Comparison of ENCODE assay signal across 9 mouse cellular contexts in genomic region chr1:134076789-134077188, GRCm38 (mm10). TPM values are rescaled to one million over a fixed set of nuclear protein-coding genes. Genes with fewer than 3 reads are reported as not detected.
DNase-seq lines count a peak whose midpoint lies in the region; ATAC-seq and TF ChIP-seq lines count a peak whose summit lies in the region.
"Had no signal": no experiment of that assay in that cellular context is flagged by ENCODE, and none has a peak within 500 bp of the region (broad histone marks: within the 10 kb centered on the region; RNA-seq: fewer than 3 reads in every experiment).

No protein-coding gene starts in this region.

- H3K27me3 ChIP-seq in lung, embryonic 14.5 days (ENCODE audit: insufficient read depth, low read length): no peaks in the 10 kb centered on the region
- no peaks in the 10 kb centered on the region for H3K27me3 ChIP-seq in intestine, embryonic 14.5 days (replicated peaks; ENCODE audit: control insufficient read depth, insufficient read depth, low read length)
- H3K27me3 ChIP-seq in neural tube, embryonic 12.5 days (replicated peaks): no peaks in the 10 kb centered on the region

- peak overlapping the region; percentile 88 for H3K9ac ChIP-seq in lung, embryonic 14.5 days
- H3K9ac ChIP-seq in intestine, embryonic 14.5 days (ENCODE audit: low read length): peak overlapping the region; percentile 14; the same call in 1 of the 2 replicates
- peak overlapping the region; percentile 84 for H3K9ac ChIP-seq in neural tube, embryonic 12.5 days

- H3K9me3 ChIP-seq in lung, embryonic 14.5 days (ENCODE audit: low read depth, low read length): no peaks in the 10 kb centered on the region
- no peaks in the 10 kb centered on the region for H3K9me3 ChIP-seq in intestine, embryonic 14.5 days (ENCODE audit: control insufficient read depth, low read length)
- no peaks in the 10 kb centered on the region for H3K9me3 ChIP-seq in neural tube, embryonic 12.5 days

- no peak for TF ChIP-seq CTCF in lung, embryonic 14.5 days (IDR thresholded peaks at IDR 0.05; ENCODE audit: low read depth)

- DNase-seq in CD4-positive, CD25-positive, alpha-beta regulatory T cell, adult 2 months (ENCODE audit: low read depth, low spot score): peak; percentile 38
- no peak for DNase-seq in lung, embryonic 14.5 days
- DNase-seq in lung, postnatal 4 days: no peak
- no peak for DNase-seq in intestine, embryonic 14.5 days (ENCODE audit: low spot score)
- no peak for DNase-seq in urinary bladder, postnatal 36 days (ENCODE audit: low spot score in 2 of 2)
- DNase-seq in MN1 (ENCODE audit: low spot score): no peak
- DNase-seq: right cerebral cortex, postnatal 4 days had no signal

- H3K36me3 ChIP-seq in lung, embryonic 14.5 days (ENCODE audit: insufficient read depth): peaks cover 33% of the 10 kb centered on the region
- H3K36me3 ChIP-seq in intestine, embryonic 14.5 days (ENCODE audit: control insufficient read depth, insufficient read depth, low read length): peaks cover 21% of the 10 kb centered on the region; the same call in 1 of the 2 replicates
- peaks cover 15% of the 10 kb centered on the region for H3K36me3 ChIP-seq in neural tube, embryonic 12.5 days

- H3K27ac ChIP-seq in lung, embryonic 14.5 days (ENCODE audit: low read depth): no peak overlapping the region
- H3K27ac ChIP-seq in intestine, embryonic 14.5 days (ENCODE audit: low read depth): no peak overlapping the region
- H3K27ac ChIP-seq in neural tube, embryonic 12.5 days: peak overlapping the region; percentile 23; the same call in 1 of the 2 replicates

- peaks cover 26% of the 10 kb centered on the region for H3K4me1 ChIP-seq in lung, embryonic 14.5 days (ENCODE audit: insufficient read depth)
- H3K4me1 ChIP-seq in intestine, embryonic 14.5 days (replicated peaks; ENCODE audit: control insufficient read depth, insufficient read depth, low read length): peaks cover 37% of the 10 kb centered on the region
- peaks cover 66% of the 10 kb centered on the region for H3K4me1 ChIP-seq in neural tube, embryonic 12.5 days

- WGBS in lung, embryonic 14.5 days: 58% methylated on average over 2 of the region's 2 CpGs
- WGBS in intestine, embryonic 14.5 days: 79% methylated on average over 2 of the region's 2 CpGs
- 47% methylated on average over 2 of the region's 2 CpGs for WGBS in neural tube, embryonic 12.5 days

- peak overlapping the region; percentile 88 for H3K4me2 ChIP-seq in lung, embryonic 14.5 days
- H3K4me2 ChIP-seq in intestine, embryonic 14.5 days (ENCODE audit: low read length): peak overlapping the region; percentile 70
- peak overlapping the region; percentile 71 for H3K4me2 ChIP-seq in neural tube, embryonic 12.5 days (replicated peaks)

- peak overlapping the region; percentile 71 for H3K4me3 ChIP-seq in lung, embryonic 14.5 days (ENCODE audit: low read depth, low read length)
- no peak overlapping the region; the same call in 1 of the 2 replicates for H3K4me3 ChIP-seq in intestine, embryonic 14.5 days (ENCODE audit: low read depth, low read length)
- H3K4me3 ChIP-seq in neural tube, embryonic 12.5 days: peak overlapping the region; percentile 71

- ATAC-seq in CD4-positive, CD25-positive, alpha-beta regulatory T cell, adult 4 months: no peak
- no peak for ATAC-seq in lung, embryonic 14.5 days (ENCODE audit: insufficient read depth)
- no peak for ATAC-seq in intestine, embryonic 14.5 days (replicated peaks; ENCODE audit: low FRiP score, low TSS enrichment, low read depth)
- ATAC-seq in neural tube, embryonic 12.5 days (ENCODE audit: low FRiP score, low read depth): no peak

RNA-seq across cellular contexts. Expression of gene Btg2, which starts 2.1 kb away (rescaled TPM):
- 100 to 1,000 TPM; 243 to 289 TPM for polyA plus RNA-seq in CD4-positive, CD25-positive, alpha-beta regulatory T cell, adult 4 months (2017; shearing (Covaris generic))
- polyA plus RNA-seq in lung, embryonic 14.5 days (2014; fragmentation: Nextera tagmentation; extraction: Ambion mirVana): 77.2 and 81.0 TPM in 2 replicates
- polyA plus RNA-seq in intestine, embryonic 14.5 days (2014; fragmentation: Nextera tagmentation; extraction: Ambion mirVana): 32.6 and 34.6 TPM in 2 replicates
- polyA plus RNA-seq in neural tube, embryonic 12.5 days (2016; fragmentation: Nextera tagmentation; extraction: Ambion mirVana): 114 and 120 TPM in 2 replicates

RNA-seq across cellular contexts. Expression of gene Chit1, which starts 34.3 kb away (rescaled TPM):
- not detected for polyA plus RNA-seq in CD4-positive, CD25-positive, alpha-beta regulatory T cell, adult 4 months (2017; shearing (Covaris generic))
- polyA plus RNA-seq in lung, embryonic 14.5 days (2014; fragmentation: Nextera tagmentation; extraction: Ambion mirVana): not detected in 2 replicates
- not detected in 2 replicates for polyA plus RNA-seq in intestine, embryonic 14.5 days (2014; fragmentation: Nextera tagmentation; extraction: Ambion mirVana)
- polyA plus RNA-seq in neural tube, embryonic 12.5 days (2016; fragmentation: Nextera tagmentation; extraction: Ambion mirVana): 0.15 and 0.38 TPM in 2 replicates

RNA-seq across cellular contexts. Expression of gene Fmod, which starts 39.7 kb away (rescaled TPM):
- polyA plus RNA-seq in CD4-positive, CD25-positive, alpha-beta regulatory T cell, adult 4 months (2017; shearing (Covaris generic)): not detected
- polyA plus RNA-seq in lung, embryonic 14.5 days (2014; fragmentation: Nextera tagmentation; extraction: Ambion mirVana): 173 and 174 TPM in 2 replicates
- polyA plus RNA-seq in intestine, embryonic 14.5 days (2014; fragmentation: Nextera tagmentation; extraction: Ambion mirVana): 8.2 and 10.4 TPM in 2 replicates
- 16.8 and 20.5 TPM in 2 replicates for polyA plus RNA-seq in neural tube, embryonic 12.5 days (2016; fragmentation: Nextera tagmentation; extraction: Ambion mirVana)

Comparison
In these comparisons a context has a peak if more than half of its experiments do, and no peak if none do; other contexts are left out.
1. H3K9ac ChIP-seq: peak in every context shown above with its lines; median percentile 88 in lung, embryonic 14.5 days; 84 in neural tube, embryonic 12.5 days; 14 in intestine, embryonic 14.5 days.